Mouse (Mus musculus) duodenum, adult 2 months (tissue): ENCODE measurements around the gene Wdhd1. TPM values are rescaled to one million over a fixed set of nuclear protein-coding genes. Genes with fewer than 3 reads are reported as not detected.

Source experiments
- polyA plus RNA-seq: library from polyadenylated mRNA; depleted of rRNA; stranded (reverse); fragments of >200 nt; gene quantifications from 2 replicates; pipeline ENCODE4 v1.2.3, GENCODE M21; 2012; ENCODE audit warnings: low replicate concordance; rRNA removed

Gene Wdhd1
- polyA plus RNA-seq, result 0.43 and 0.71 TPM in 2 replicates

DNA sequence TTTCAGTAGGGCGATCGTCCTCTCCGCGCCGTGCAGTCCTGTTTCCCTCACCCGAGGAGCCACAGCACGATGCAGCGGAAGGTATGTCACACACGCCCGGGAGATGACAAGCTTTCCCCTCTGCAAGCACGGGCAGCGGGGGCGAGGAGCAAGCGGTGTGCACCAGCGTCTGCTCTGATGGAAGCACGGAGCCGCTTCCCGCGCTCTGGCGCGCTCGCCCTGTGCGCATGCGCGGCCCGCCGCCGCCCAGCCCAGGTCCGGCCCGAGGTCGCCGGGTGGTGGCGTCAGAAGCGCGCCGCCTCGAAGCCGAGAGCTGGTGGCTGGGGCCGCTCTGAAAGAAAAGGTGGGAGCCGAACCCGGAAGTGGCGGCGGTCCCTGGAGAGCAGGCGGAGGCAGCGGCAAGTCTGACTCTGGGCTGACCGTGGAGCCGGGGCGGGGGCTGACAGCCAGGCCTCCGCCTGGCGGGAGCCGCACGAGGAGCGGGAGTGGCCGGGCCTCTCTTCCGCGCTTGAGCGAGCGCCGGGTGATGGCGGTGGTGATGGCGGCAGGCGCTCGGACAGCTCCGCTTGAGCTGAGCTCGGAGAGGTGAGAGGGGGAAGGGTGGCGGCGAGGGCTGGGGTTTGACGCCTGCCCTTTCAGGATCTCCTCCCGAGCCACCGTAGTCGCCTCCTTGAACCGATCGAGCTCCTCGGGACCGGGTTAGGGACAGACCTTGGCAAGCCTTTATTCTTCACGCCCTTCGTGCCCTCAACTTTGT, at the start of gene Wdhd1, which contains the start of gene Socs4:
Gene Wdhd1, minus strand, starts transcription at position 221 of the 757 bp plus-strand sequence.
Gene Socs4, plus strand, starts transcription at position 295 of the 757 bp plus-strand sequence.

GRCm38 (mm10) chr14:47297785-47298407, 21.2 kb upstream of the Wdhd1 start, which contains the start of gene Mapk1ip1l:
Mapk1ip1l (plus strand) TSS chr14:47298266.

Other genes starting within 250 kb of the Wdhd1 start
- 16.6 and 33.4 TPM in 2 replicates for gene Gch1, start 87.4 kb downstream of the Wdhd1 start, polyA plus RNA-seq
- gene Socs4, start 74 bp upstream of the Wdhd1 start, polyA plus RNA-seq, result 1.1 and 1.2 TPM in 2 replicates
- gene Mapk1ip1l, start 21.4 kb upstream of the Wdhd1 start, polyA plus RNA-seq, result 31.3 and 39.4 TPM in 2 replicates
- gene Lgals3, start 90.9 kb upstream of the Wdhd1 start, polyA plus RNA-seq, result 616 and 1,560 TPM in 2 replicates
- gene Dlgap5, start 141.6 kb upstream of the Wdhd1 start, polyA plus RNA-seq, result 0.75 and 1.2 TPM in 2 replicates
- gene Fbxo34, start 173.6 kb upstream of the Wdhd1 start, polyA plus RNA-seq, result 10.6 and 20.4 TPM in 2 replicates